Mouse (Mus musculus): ENCODE results near the gene Slc35f1. TPM values are rescaled to one million over a fixed set of nuclear protein-coding genes. Genes with fewer than 3 reads are reported as not detected.

The Slc35f1 gene
- total RNA-seq, 2 experiments from 2014 or later: 0.32 to 0.52 TPM

- DNase-seq (ENCODE audit: low spot score): no peak
Measured at GRCm38 (mm10) chr10:53096446-53096845, 406.1 kb downstream of the Slc35f1 start.

DNA sequence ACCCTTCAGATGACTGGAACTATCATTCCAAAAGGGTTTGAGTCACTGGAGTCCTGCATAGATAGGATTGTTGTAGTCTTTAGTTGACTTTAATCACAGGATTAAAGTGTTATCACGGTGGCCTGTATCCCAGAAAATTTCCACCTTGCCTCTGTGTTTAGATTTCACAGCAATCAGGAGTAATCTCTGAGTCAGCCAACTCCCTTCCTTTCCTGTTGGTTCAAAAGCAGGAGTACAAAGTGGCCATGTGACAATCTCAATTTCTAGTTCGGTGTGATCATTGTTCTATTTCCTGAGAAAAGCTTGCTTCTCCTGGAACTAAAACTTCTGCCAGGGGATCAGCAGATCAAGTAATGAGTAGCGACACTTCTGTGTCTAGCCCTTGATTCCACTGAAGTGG lies 410.5 kb downstream of the Slc35f1 start:
- no peak for DNase-seq (ENCODE audit: low spot score)

DNA sequence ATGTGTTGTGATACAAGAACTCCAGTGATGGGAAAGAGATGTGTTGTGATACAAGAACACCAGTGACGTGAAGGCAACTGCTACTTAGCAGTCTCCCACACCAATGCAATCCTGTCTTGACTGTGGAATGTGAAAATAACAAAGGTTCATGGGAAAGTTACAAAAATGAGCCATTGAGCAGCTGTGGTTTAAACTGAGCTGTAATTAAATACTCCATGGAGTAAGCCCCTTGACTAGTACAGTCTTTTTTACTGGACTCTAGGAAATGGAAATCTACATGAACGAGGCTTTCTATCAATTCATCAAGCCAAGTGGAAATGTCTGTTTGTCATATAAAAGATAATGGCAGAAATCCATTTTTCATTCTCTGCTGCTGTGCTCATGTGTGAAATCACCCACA lies 411.1 kb downstream of the Slc35f1 start:
- DNase-seq (ENCODE audit: low spot score): no peak

DNA sequence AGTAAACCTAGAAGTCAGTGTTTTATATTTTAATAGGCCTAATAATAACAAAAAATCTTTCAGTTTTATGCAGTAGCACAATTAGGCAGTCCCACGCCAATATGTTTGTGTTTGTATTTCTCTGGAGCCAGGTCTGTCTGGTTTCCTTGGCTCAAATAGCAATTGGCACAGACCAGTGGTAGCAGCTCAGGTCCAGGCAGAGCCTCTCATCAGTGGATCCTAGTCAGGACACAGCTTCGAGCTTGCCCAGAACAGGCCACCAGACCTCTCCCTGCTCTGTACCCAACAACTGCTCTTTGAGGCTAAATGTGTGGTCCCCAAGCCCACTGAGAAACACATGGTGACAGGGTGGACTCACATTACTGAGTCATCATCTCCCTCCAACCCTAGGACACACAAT lies 412.1 kb downstream of the Slc35f1 start:
- DNase-seq (ENCODE audit: low spot score): no peak

DNA sequence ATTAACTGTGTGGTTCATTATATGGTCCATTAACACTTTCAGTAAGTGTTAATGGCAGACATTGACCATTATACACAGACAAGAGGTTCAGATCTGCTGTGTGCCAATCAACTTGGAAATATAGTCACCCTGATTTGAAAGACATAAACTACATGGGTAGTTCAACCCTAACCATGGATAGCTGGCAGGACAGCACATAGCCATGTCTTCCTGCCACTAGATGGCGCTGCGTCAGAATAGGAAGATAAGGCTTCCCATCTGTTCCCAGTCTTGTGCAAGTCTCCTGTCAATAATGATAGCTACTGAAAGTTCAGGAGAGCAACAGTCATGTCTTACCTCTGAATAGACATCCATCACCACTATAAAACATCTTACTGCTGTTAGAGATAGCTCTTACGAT lies 424.7 kb downstream of the Slc35f1 start:
- DNase-seq (ENCODE audit: low spot score): peak; percentile 75

- no peak for DNase-seq (ENCODE audit: low spot score)
Measured at GRCm38 (mm10) chr10:53115673-53116398, 425.5 kb downstream of the Slc35f1 start.

DNA sequence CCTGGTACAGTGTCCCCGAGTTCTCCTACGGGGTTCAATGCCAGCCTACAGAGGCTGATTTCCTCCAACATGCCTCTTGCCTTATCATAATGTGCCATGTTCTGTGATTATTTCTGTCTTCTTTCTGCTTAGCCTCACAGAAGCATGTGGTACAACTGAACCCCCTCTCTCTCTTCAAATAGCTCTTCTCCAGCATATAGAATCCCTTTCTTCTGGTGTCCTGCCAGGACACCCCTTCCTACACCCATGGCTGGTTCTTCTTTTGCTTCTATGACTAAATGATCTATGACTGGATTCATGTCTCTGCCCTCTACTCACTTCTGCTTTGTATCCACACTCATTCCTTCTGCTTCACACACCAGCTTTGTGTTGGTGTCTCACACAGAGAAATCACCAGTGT lies 430.3 kb downstream of the Slc35f1 start:
- DNase-seq (ENCODE audit: low spot score): no peak

GRCm38 (mm10) chr10:53124365-53124764 lies 434.0 kb downstream of the Slc35f1 start:
- no peak for DNase-seq (ENCODE audit: low spot score)

- no peak for DNase-seq (ENCODE audit: low spot score)
Measured at GRCm38 (mm10) chr10:53132707-53133106, 442.4 kb downstream of the Slc35f1 start.

DNA sequence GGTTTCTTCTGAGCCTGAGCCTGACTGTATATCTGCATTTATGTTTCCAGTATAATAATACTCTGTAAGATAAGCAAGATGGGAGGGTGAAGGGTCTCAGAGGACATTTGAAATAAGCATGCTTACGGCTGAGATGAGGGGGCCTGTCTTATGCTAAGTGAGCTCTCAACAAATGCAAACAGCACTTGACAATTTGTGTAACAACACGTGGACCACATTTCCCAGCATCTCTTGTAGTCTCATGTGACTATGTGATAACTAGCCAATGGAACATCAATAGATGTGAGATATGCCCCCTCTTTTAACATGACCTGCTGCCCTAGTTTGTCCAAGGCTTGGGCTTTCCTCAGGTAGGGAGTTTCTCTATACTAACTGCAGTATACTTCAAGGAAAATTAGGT lies 460.0 kb downstream of the Slc35f1 start:
- DNase-seq (ENCODE audit: low spot score): no peak

GRCm38 (mm10) chr10:53150916-53151315 lies 460.6 kb downstream of the Slc35f1 start:
- no peak for DNase-seq (ENCODE audit: low spot score)

DNA sequence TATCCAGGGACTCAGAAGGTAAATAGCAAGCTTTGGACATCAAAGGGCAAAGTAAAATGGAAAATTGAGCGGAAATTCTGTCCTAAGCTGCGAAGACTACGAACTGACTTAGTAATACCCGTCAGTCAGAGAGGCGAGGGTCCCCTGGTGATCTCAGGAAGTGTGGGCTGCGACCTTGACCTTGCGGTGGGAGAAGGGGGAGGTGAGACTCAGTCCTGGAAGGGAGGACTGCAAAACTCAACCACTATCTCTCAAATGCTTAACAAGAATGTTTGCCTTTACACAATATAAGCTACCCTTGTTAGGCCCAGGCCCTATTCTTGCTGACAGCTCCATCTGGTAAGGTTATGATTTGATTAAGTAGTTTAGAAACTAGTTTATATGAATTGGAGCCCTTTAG lies 466.0 kb downstream of the Slc35f1 start:
- DNase-seq (ENCODE audit: low spot score): no peak

- no peak for DNase-seq (ENCODE audit: low spot score)
Measured at GRCm38 (mm10) chr10:53157740-53158139, 467.4 kb downstream of the Slc35f1 start.

Data from gastrocnemius, adult 18-20 months (tissue).